Mouse (Mus musculus) liver, embryonic 11.5 days (tissue): Measurements from ENCODE around the gene Ethe1. TPM values are rescaled to one million over a fixed set of nuclear protein-coding genes. Genes with fewer than 3 reads are reported as not detected.

Source experiments
- ATAC-seq: fragments of 200-750 bp; cut with Nextera tagmentation; replicated peaks from 2 replicates; pipeline ENCODE4 v1.8.0; 2017; ENCODE audit warnings: moderate number of reproducible peaks, mild to moderate bottlenecking, moderate TSS enrichment, moderate library complexity; ENCODE audit not compliant: low FRiP score
- DNase-seq: peaks from one replicate; pipeline ENCODE4 v3.0.0-alpha.2; 2017; ENCODE audit warnings: low spot score
- H3K27ac ChIP-seq: fragments of 300-500 bp; sonication (generic); 2 replicates; pipeline ENCODE4 v1.5.1; 2014; ENCODE audit warnings: mild to moderate bottlenecking, low read depth, low read length, control low read depth
- H3K27me3 ChIP-seq: fragments of 300-500 bp; sonication (generic); replicated peaks from 2 replicates; pipeline ENCODE4 v1.6.1; 2014; ENCODE audit warnings: low read length, mixed read lengths; ENCODE audit not compliant: control insufficient read depth, insufficient read depth
- H3K36me3 ChIP-seq: fragments of 300-500 bp; sonication (generic); 2 replicates; pipeline ENCODE4 v1.6.1; 2014; ENCODE audit warnings: mild to moderate bottlenecking, low read length, moderate library complexity, mixed read lengths; ENCODE audit not compliant: control insufficient read depth, insufficient read depth
- H3K4me1 ChIP-seq: fragments of 300-500 bp; sonication (generic); replicated peaks from 2 replicates; pipeline ENCODE4 v1.6.1; 2014; ENCODE audit warnings: low read length, mixed read lengths; ENCODE audit not compliant: control insufficient read depth, insufficient read depth
- H3K4me2 ChIP-seq: fragments of 300-500 bp; sonication (generic); 2 replicates; pipeline ENCODE4 v1.6.1; 2014; ENCODE audit warnings: mild to moderate bottlenecking, control low read depth, moderate library complexity
- H3K4me3 ChIP-seq: fragments of 300-500 bp; sonication (generic); 2 replicates; pipeline ENCODE4 v1.5.1; 2014; ENCODE audit warnings: low read depth, low read length, control low read depth
- H3K9ac ChIP-seq: fragments of 300-500 bp; sonication (generic); 2 replicates; pipeline ENCODE4 v1.6.1; 2014; ENCODE audit warnings: low read depth, low read length, control low read depth
- H3K9me3 ChIP-seq: fragments of 300-500 bp; sonication (generic); 2 replicates; pipeline ENCODE4 v1.6.1; 2016; ENCODE audit warnings: low read length, inconsistent platforms, mixed read lengths; ENCODE audit not compliant: control insufficient read depth
- WGBS: fragments of 180-500 bp; shearing (Covaris S2); extraction: QIAGEN DNeasy Blood & Tissue Kit; methylation state at CpG from one replicate; pipeline ENCODE4 v1.1.7; 2014; 5-methylcytosine and 5-hydroxymethylcytosine counted together
- polyA plus RNA-seq: library from polyadenylated mRNA; unstranded; fragments of >200 nt; fragmentation: Nextera tagmentation; extraction: Ambion mirVana; gene quantifications from 2 replicates; pipeline ENCODE4 v1.2.1, GENCODE M21; 2014

The Ethe1 gene
- polyA plus RNA-seq, 1 experiment from 2014 or later = 21.9 TPM

DNA sequence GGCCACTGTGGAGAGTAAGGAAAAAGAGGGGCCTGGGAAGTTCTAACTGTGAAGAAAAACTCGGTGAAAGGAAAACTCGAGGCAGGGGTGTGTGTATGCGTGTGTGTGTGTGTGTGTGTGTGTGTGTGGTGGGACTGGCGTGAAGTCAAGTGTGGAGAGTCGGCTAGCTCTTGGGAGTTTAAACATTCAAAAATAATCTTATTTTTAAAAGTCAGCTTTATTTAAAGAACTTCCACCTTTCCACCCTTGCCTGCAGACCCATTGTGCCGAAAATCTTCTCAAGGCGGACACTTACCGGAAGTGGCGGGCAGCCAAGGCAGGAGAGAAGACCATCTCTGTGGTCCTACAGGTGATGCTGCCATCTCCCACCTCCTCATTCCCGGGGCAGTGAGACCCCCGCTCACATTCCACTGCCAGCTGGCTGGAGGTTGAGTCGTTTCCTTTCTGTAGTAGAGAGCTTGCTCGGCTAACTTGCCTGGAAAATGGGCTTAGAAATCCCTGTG is 39.8 kb upstream of the Ethe1 start:
- Histone ChIP-seq H3K4me2 (peak overlapping the region; percentile 79), H3K27me3 (no peaks in the 10 kb centered on the region), H3K27ac (no peak overlapping the region), H3K9ac (peak overlapping the region; percentile 67), H3K4me1 (peaks cover 10% of the 10 kb centered on the region), H3K9me3 (no peaks in the 10 kb centered on the region), H3K36me3 (peaks cover 12% of the 10 kb centered on the region; the same call in 1 of the 2 replicates), H3K4me3 (peak overlapping the region; percentile 65)
- 31% methylated on average over 13 of the region's 13 CpGs for WGBS
- DNase-seq = no peak
- peak; percentile 8 for ATAC-seq

DNA sequence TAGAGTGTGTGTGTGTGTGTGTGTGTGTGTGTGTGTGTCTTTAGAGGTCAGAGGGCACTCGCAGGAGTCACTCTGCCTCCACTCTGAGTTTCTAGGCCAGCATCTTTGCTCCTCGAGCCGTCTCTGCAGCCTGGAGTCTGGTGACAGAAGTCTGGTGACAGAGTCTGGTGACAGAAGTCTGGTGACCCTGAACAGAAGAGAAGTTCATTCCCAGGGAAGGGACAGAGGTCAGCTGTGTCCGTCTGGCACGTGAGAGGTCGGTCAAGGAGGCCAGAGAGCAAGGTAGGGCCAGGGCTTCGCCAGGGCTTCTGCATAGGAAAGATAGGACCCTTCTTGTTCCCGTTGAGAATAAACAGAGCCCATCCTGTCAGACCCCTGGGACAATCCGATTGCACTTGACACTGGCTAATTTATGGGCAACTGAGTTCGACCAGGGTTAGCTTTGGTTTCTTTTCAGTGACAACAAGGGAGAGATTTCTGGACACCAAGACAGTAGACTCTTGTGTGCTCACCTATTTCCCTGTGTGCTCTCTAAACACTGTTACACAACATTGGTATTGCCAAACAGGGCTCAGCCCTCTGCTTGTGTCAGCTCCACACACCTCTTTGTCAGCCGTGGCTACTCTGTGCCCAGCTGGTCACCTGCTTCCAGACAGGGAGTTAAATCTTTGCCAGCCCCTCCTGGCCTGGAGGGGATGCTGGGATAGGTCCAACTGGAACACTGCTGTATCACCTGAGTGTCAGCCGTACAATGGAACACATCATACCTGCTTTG is 35.2 kb upstream of the Ethe1 start:
- no peak overlapping the region for H3K9ac ChIP-seq
- ATAC-seq = no peak
- no peak for DNase-seq
- H3K4me2 ChIP-seq = no peak overlapping the region
- H3K36me3 ChIP-seq = peaks cover 18% of the 10 kb centered on the region; the same call in 1 of the 2 replicates
- no peaks in the 10 kb centered on the region for H3K27me3 ChIP-seq
- H3K9me3 ChIP-seq = no peaks in the 10 kb centered on the region
- H3K4me1 ChIP-seq = peaks cover 6% of the 10 kb centered on the region
- no peak overlapping the region for H3K4me3 ChIP-seq
- H3K27ac ChIP-seq = no peak overlapping the region
- 80% methylated on average over 12 of the region's 12 CpGs for WGBS

DNA sequence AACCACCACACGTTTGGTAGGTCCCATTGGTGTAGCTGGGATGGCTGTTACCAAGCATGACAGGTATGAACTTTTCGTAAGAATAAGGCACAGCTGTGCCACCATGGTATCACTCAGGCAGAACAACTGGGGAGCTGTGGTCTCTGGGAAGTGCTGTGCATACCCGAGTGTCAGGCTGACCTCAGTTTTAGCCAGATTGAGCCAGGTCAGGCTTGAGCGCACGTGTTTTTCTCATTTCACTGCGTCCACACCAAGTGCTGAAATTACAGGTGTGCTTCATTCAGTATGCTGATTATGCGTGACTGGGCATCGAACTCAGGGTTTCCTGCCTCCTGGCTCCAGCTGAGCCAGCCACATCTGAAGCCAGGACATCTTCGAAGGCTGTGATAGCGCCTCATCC is 31.6 kb upstream of the Ethe1 start:
- 91% methylated on average over 10 of the region's 10 CpGs for WGBS
- Histone ChIP-seq H3K36me3 (peaks cover 17% of the 10 kb centered on the region; the same call in 1 of the 2 replicates), H3K4me2 (no peak overlapping the region), H3K4me3 (no peak overlapping the region), H3K27me3 (no peaks in the 10 kb centered on the region), H3K27ac (no peak overlapping the region), H3K9me3 (no peaks in the 10 kb centered on the region), H3K4me1 (no peaks in the 10 kb centered on the region), H3K9ac (no peak overlapping the region)
- no peak for DNase-seq
- ATAC-seq = no peak

DNA sequence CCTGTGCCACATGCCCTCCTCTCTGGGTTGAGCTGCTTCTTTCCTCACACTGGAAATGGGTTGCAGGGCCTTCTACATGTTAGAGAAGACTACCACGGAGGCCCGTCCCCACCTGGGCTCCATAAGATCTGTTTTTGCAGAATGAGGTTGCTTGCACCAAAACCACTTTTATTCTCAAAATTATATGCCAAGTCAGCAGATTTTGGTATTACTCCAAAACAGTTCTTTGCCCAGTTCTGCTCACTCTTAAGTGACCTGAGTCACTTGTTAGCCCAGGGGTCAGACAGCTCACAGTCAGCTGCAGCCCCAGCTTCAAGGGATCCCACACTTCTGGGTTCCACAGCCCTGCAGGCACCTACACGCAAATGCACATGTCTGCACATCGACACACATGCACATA is 25.9 kb upstream of the Ethe1 start:
- no peak overlapping the region for H3K9ac ChIP-seq
- no peak overlapping the region for H3K4me3 ChIP-seq
- WGBS = 90% methylated on average over 4 of the region's 4 CpGs
- no peaks in the 10 kb centered on the region for H3K27me3 ChIP-seq
- H3K9me3 ChIP-seq = no peaks in the 10 kb centered on the region
- no peak overlapping the region for H3K4me2 ChIP-seq
- H3K4me1 ChIP-seq = no peaks in the 10 kb centered on the region
- no peak overlapping the region for H3K27ac ChIP-seq
- DNase-seq = no peak
- no peak for ATAC-seq
- peaks cover 14% of the 10 kb centered on the region; the same call in 1 of the 2 replicates for H3K36me3 ChIP-seq

DNA sequence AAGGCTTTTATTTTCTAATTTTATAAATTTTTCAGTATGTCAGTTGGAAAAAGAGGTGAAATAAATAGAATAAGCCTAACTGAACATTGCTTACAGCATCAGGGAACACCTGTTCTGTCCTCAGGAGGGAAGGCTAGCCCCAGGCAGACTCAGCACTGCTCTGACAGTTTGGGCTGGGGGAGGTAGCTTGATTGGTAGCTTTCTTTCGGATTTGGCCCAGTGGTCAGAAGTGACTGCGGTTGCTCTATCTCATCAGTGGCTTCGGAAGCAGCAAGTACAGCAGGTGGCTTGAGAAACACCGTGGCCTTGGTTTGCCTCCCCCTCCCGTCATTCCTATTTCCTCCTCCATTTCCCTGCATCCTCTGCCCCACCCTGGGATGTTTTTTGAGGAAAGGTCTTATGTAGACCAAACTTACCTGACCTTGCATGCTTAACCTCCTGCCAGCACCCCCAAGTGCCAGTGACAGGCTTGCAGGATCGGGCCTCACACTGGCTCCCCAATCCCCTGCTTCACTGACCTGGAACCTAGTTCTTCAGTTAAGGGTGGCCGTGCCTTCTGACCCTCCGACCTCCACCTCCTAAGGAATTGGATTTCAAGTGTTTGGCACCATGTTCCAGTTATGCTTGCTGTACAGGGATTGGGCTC is 24.0 kb upstream of the Ethe1 start:
- no peaks in the 10 kb centered on the region for H3K9me3 ChIP-seq
- no peak for ATAC-seq
- no peaks in the 10 kb centered on the region for H3K27me3 ChIP-seq
- no peak for DNase-seq
- peaks cover 23% of the 10 kb centered on the region; the same call in 1 of the 2 replicates for H3K36me3 ChIP-seq
- H3K4me2 ChIP-seq = no peak overlapping the region
- 86% methylated on average over 8 of the region's 8 CpGs for WGBS
- no peak overlapping the region for H3K4me3 ChIP-seq
- H3K27ac ChIP-seq = no peak overlapping the region
- no peaks in the 10 kb centered on the region for H3K4me1 ChIP-seq
- no peak overlapping the region for H3K9ac ChIP-seq

DNA sequence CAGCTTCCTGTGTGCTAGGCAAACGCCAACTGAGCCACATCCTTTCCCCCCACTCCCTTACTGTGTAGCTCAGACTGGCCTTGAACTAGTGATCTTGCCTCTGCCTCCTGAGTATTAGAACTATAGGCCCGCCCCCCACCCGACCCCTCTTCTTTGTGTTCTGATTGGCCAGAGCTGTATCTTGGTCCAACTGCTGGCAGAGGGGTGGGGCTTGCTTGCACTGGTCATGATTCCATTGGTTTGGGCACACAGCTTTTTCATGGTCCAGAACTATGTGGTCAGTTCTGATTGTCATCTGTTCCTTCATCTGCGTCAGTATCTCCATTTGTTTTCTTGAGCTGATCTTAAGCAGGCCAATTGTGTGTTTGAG is 23.5 kb upstream of the Ethe1 start:
- Histone ChIP-seq H3K27me3 (no peaks in the 10 kb centered on the region), H3K4me1 (no peaks in the 10 kb centered on the region), H3K9me3 (no peaks in the 10 kb centered on the region), H3K4me3 (no peak overlapping the region), H3K4me2 (no peak overlapping the region), H3K9ac (no peak overlapping the region), H3K36me3 (peaks cover 23% of the 10 kb centered on the region; the same call in 1 of the 2 replicates), H3K27ac (no peak overlapping the region)
- DNase-seq (no peak), ATAC-seq (peak; percentile 44; the same call in 1 of the 2 replicates)
- WGBS = 81% methylated on average over 4 of the region's 4 CpGs

DNA sequence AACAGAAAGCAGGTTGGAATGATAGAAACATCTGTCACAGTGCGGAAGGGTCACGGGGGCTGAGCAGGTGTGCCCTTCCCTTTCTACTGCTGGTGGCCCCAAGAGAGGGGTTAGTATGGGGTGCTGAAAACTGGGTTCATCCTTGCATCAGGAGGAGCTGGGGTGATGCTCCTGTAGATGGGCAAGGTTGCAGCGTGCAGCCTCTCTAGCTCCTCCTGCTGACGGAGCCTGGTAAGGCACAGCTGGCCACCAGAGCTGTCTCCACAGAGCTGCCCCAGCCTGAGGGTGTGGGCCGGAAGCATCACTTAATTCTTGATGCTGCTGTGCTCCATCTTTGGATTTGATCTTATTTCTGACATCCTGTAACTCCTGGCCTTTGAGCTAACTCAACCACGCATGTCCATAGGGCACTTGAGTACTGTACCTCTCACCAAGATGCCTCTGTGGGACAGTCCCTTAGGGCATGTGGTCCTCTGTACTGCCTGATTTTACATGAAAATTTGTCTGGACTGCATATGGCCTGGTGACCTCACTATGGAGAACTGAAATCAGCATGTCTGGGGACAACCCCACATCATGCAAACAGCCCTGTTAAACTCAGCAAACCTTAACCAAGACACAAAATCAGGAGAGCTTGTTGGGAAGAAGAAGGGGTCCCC is 22.6 kb upstream of the Ethe1 start:
- Histone ChIP-seq H3K36me3 (peaks cover 21% of the 10 kb centered on the region; the same call in 1 of the 2 replicates), H3K4me1 (no peaks in the 10 kb centered on the region), H3K27ac (no peak overlapping the region), H3K4me3 (no peak overlapping the region), H3K27me3 (no peaks in the 10 kb centered on the region), H3K4me2 (no peak overlapping the region), H3K9me3 (no peaks in the 10 kb centered on the region), H3K9ac (no peak overlapping the region)
- ATAC-seq (peak; percentile 71), DNase-seq (peak; percentile 63)
- 61% methylated on average over 6 of the region's 6 CpGs for WGBS

DNA sequence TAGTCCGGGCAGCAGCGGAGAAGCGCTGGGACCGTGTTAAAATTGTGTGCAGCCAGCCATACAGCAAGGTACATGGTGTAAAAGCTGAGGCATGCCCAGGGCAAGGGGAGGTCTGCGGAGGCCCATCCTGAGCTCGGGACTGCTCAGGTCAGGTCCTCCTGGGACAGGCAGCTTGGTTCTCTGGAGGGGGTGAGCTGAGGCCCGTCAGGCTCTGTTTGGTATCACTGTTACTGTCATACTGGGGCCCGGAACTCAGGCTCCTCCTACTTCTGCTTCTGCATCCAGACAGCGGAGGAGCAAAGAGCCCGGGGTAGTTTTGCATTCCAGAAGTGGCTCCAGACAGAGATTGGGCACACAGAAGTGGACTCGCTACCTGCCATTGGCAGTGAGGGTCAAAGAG is 21.7 kb upstream of the Ethe1 start:
- Histone ChIP-seq H3K9ac (no peak overlapping the region), H3K27me3 (no peaks in the 10 kb centered on the region), H3K4me1 (no peaks in the 10 kb centered on the region), H3K27ac (no peak overlapping the region), H3K4me2 (no peak overlapping the region), H3K36me3 (peaks cover 17% of the 10 kb centered on the region; the same call in 1 of the 2 replicates), H3K9me3 (no peaks in the 10 kb centered on the region), H3K4me3 (no peak overlapping the region)
- DNase-seq (no peak), ATAC-seq (no peak)
- WGBS = 91% methylated on average over 11 of the region's 11 CpGs
